Mouse (Mus musculus) lung, postnatal 25 days (tissue): ENCODE measurements around the gene Tsacc.

ENCODE experiments used
- DNase-seq: peaks from one replicate; pipeline ENCODE4 v3.0.0; 2022; ENCODE audit warnings: low spot score

Gene Tsacc

GRCm38 (mm10) chr3:88238866-88239391 lies 57.9 kb downstream of the Tsacc start:
- DNase-seq: no peak

GRCm38 (mm10) chr3:88237556-88238194 lies 59.1 kb downstream of the Tsacc start:
- no peak for DNase-seq

DNA sequence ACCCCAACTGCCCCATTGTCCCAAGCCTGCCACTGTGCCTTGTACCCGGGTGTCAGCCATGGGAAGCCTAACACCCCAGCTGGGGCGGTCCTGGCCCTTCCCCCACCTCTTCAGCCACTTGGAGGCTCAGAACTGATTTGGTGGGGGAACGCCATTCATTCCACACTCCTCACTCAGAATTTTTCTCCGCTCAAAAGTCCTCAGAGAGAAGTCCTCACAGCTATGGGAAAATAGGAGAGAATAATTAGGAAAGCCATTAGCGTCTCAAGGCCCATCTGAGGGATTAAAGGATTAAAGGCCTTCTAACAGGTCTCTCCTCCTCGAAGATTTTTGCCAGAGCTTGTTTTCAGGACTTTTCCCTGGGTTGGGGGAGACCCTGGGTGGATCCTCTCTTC lies 59.6 kb downstream of the Tsacc start:
- DNase-seq: no peak

- no peak for DNase-seq
These were observed 61.2 kb downstream of the Tsacc start for GRCm38 (mm10) chr3:88235616-88236015.

DNA sequence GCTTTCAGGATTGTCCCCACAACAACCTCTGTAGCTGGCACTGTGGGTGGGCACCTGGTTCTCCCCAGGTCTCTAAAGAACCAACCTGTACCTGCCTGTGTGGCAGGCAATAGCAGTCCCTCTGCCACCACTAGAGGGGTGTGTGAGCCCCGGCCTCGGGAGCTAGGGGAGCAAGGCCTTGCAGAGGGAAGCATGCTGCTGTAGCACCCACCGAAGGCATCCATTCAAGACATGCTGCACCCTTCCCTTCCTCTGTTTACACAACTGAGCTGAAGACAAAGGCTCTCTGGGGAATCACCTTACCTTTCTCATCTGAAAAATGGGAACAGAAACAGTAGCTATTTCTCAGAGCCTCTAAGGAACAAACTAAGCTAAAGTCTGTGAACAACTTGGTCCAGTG lies 61.6 kb downstream of the Tsacc start:
- no peak for DNase-seq

DNA sequence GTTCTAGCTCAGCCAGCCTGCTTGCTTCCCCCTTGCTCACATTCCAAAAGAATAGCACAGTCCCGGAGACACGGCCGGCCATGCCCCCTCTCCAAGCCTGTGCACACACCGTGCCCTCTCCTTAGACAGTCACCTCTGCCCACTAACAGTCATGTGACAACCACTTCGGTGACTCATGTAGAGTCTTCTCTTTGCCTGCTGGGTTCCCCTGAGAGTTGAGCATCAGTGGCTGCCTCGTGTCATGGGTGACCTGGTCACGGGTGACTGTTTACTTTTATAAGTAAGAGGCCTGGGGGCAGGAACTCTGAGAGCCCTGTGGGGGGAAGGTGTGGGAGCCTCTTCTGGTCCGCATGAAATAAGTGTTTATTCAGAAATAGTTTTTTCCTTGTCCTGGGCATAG lies 62.8 kb downstream of the Tsacc start:
- no peak for DNase-seq

- DNase-seq: no peak
These were observed 63.7 kb downstream of the Tsacc start for GRCm38 (mm10) chr3:88232851-88233649.
